Mouse (Mus musculus): ENCODE measurements at regions not wholly inside any gene's neighbourhood (a gene's known extent, or its start where the extent isn't known, plus 50 kb on each side); places are given as distances from the start of the nearest gene placed in this dataset.

DNA sequence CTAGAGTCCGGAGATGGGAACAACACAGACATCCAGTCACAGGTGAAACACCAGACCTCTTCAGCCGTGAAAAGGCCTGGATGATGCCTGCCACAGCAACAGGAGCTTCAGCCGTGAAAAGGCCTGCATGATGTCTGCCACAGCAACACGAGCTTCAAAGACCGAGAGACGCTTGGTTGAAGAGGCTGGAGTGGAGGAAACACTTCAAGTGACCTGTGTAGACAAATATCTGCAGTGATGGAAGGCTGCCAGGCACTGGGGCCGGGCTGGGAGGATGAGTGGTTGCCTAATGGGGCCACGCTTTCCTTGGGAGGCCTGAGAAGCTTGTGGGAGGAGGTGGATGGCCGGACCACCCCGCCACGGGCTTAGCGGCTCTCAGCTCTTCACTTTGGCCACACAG is 69.7 kb upstream of the Casz1 start:
- no peak for TF ChIP-seq CTCF (IDR thresholded peaks at IDR 0.05; ENCODE audit: insufficient read depth, low read depth, low read length)
- TF ChIP-seq POLR2A (IDR thresholded peaks at IDR 0.05; ENCODE audit: insufficient read depth, low read depth, low read length): no peak

Data from olfactory bulb, adult 2 months (tissue).